Mouse (Mus musculus) forebrain, embryonic 15.5 days (tissue): ENCODE measurements around the gene Omp. TPM values are rescaled to one million over a fixed set of nuclear protein-coding genes. Genes with fewer than 3 reads are reported as not detected.

Experiments used
- ATAC-seq: fragments of 200-750 bp; cut with Nextera tagmentation; replicated peaks from 2 replicates; pipeline ENCODE4 v1.8.0; 2017; ENCODE audit warnings: mild to moderate bottlenecking, moderate TSS enrichment, moderate library complexity
- H3K27ac ChIP-seq: fragments of 300-500 bp; sonication (generic); replicated peaks from 2 replicates; pipeline ENCODE4 v1.5.1; 2015; ENCODE audit warnings: mild to moderate bottlenecking, inconsistent platforms
- H3K27me3 ChIP-seq: fragments of 300-500 bp; sonication (generic); 2 replicates; pipeline ENCODE4 v1.6.1; 2015; ENCODE audit warnings: inconsistent platforms
- H3K36me3 ChIP-seq: fragments of 300-500 bp; sonication (generic); 2 replicates; pipeline ENCODE4 v1.6.1; 2015; ENCODE audit warnings: mild to moderate bottlenecking, inconsistent platforms
- H3K4me1 ChIP-seq: fragments of 300-500 bp; sonication (generic); 2 replicates; pipeline ENCODE4 v1.6.1; 2015; ENCODE audit warnings: inconsistent platforms
- H3K4me2 ChIP-seq: fragments of 300-500 bp; sonication (generic); replicated peaks from 2 replicates; pipeline ENCODE4 v1.6.1; 2015; ENCODE audit warnings: mild to moderate bottlenecking, inconsistent platforms
- H3K4me3 ChIP-seq: fragments of 300-500 bp; sonication (generic); 2 replicates; pipeline ENCODE4 v1.5.1; 2015; ENCODE audit warnings: mild to moderate bottlenecking, inconsistent platforms
- H3K9ac ChIP-seq: fragments of 300-500 bp; sonication (generic); replicated peaks from 2 replicates; pipeline ENCODE4 v1.6.1; 2015; ENCODE audit warnings: mild to moderate bottlenecking, inconsistent platforms
- H3K9me3 ChIP-seq: fragments of 300-500 bp; sonication (generic); 2 replicates; pipeline ENCODE4 v1.6.1; 2016; ENCODE audit warnings: inconsistent platforms
- WGBS: fragments of 180-500 bp; shearing (Covaris S2); methylation state at CpG from one replicate; pipeline ENCODE4 v1.1.7; 2015; ENCODE audit warnings: mixed read lengths; 5-methylcytosine and 5-hydroxymethylcytosine counted together
- polyA plus RNA-seq: library from polyadenylated mRNA; unstranded; fragments of >200 nt; fragmentation: Nextera tagmentation; extraction: Ambion mirVana; gene quantifications from 2 replicates; pipeline ENCODE4 v1.2.1, GENCODE M21; 2015

Omp gene
- polyA plus RNA-seq, 1 experiment from 2014 or later: 0.46 TPM

GRCm38 (mm10) chr7:98177929-98178559 lies 32.7 kb upstream of the Omp start, which contains the start of gene Capn5:
Capn5 (minus strand) TSS chr7:98178274.
- peak within 1 kb of the TSS; percentile 83 for H3K4me2 ChIP-seq
- ATAC-seq: peak; percentile 90
- H3K36me3 ChIP-seq: no peaks in the 10 kb centered on the region
- H3K4me1 ChIP-seq: peaks cover 20% of the 10 kb centered on the region
- WGBS: under 1% methylated on average over 41 of the region's 44 CpGs
- peaks cover 7% of the 10 kb centered on the region; the same call in 1 of the 2 replicates for H3K27me3 ChIP-seq
- peak within 1 kb of the TSS; percentile 80 for H3K4me3 ChIP-seq
- peak within 1 kb of the TSS; percentile 62 for H3K9ac ChIP-seq
- 0 out of 2 replicates have a peak within 1 kb of the TSS, but pooled peaks have one; percentile 8 for H3K27ac ChIP-seq
- H3K9me3 ChIP-seq: no peaks in the 10 kb centered on the region

GRCm38 (mm10) chr7:98177566-98177928 lies 32.2 kb upstream of the Omp start:
- peak overlapping the region; percentile 62 for H3K9ac ChIP-seq
- H3K27me3 ChIP-seq: peaks cover 7% of the 10 kb centered on the region; the same call in 1 of the 2 replicates
- no peaks in the 10 kb centered on the region for H3K9me3 ChIP-seq
- H3K27ac ChIP-seq: no peak overlapping the region
- ATAC-seq: peak; percentile 65
- peak overlapping the region; percentile 80 for H3K4me3 ChIP-seq
- no peaks in the 10 kb centered on the region for H3K36me3 ChIP-seq
- WGBS: 7% methylated on average over 9 of the region's 9 CpGs
- H3K4me1 ChIP-seq: peaks cover 20% of the 10 kb centered on the region
- H3K4me2 ChIP-seq: peak overlapping the region; percentile 83

DNA sequence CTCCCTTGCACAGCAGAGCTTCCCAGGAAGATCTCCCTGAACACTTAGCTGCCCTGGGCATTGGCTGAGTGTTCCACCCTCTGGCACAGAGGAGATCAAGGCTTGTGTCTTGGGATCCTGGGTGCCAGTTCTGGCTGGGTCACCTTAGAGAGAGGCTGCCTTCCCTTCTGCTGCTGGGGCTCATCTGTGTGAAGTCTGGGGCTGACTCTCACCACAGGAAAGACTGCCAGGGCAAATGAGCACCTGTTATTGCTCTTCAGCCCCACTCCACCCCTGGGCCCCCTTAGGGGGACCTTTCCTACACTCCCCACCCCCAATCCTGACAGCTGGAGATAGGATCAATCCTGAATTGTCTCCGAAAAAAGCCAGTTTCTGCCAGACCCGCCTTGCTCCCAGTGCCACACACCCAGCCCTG lies 31.8 kb upstream of the Omp start:
- Histone ChIP-seq H3K9me3 (no peaks in the 10 kb centered on the region), H3K4me2 (peak overlapping the region; percentile 83), H3K27me3 (peaks cover 7% of the 10 kb centered on the region; the same call in 1 of the 2 replicates), H3K4me1 (peaks cover 20% of the 10 kb centered on the region), H3K27ac (no peak overlapping the region), H3K4me3 (peak overlapping the region; percentile 80), H3K36me3 (no peaks in the 10 kb centered on the region), H3K9ac (peak overlapping the region; percentile 62)
- 55% methylated on average over 2 of the region's 2 CpGs for WGBS
- ATAC-seq: peak; percentile 7; the same call in 1 of the 2 replicates

- 81% methylated on average over 8 of the region's 8 CpGs for WGBS
- H3K36me3 ChIP-seq: no peaks in the 10 kb centered on the region
- no peaks in the 10 kb centered on the region for H3K9me3 ChIP-seq
- H3K27me3 ChIP-seq: peaks cover 7% of the 10 kb centered on the region; the same call in 1 of the 2 replicates
- no peak overlapping the region for H3K9ac ChIP-seq
- H3K27ac ChIP-seq: no peak overlapping the region
- no peak for ATAC-seq
- 0 out of 2 replicates have a peak overlapping the region, but pooled peaks have one; percentile 80 for H3K4me3 ChIP-seq
- peaks cover 20% of the 10 kb centered on the region for H3K4me1 ChIP-seq
- peak overlapping the region; percentile 83; the same call in 1 of the 2 replicates for H3K4me2 ChIP-seq
These were observed 31.2 kb upstream of the Omp start for GRCm38 (mm10) chr7:98176322-98177070.

DNA sequence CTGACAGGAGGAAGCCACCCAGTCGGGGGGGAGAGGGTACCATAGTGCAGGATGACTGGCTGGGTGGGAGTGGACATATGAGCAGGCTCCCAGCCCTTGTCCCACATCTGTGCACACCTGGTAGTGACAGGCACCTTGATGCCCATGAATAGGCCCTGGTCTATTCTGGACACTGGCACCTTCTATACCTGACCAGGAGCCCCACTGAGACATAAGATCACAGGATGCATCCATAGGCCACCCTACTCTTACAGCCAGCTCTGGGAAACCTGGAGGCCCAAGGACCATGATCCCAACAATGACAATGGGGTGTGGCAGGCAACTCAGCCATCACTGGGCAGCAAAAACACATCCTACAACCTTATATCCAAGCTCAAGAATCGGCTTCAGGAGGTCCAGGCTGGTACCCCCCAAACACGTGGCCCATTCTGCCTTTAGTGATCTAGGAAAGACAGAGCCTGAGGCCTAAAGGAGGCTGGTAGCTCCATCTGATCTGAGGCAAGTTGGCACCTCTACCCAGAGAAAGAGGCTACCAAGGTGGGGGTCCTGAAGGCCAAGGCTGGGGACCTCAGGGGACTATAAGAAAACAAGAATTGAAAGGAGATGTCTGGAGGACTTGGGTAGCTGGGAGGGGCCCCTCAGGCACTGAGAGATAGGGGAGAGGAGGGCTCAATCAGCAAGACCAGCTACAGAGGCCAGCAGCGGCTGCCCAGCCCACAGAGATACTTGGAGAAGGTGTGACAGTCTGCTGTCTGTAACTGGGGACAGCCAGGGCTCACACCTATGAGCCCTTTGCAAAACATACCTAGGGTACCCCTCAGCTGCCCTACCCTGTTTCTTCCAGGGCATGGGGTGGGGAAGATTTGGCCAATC lies 29.8 kb upstream of the Omp start:
- Histone ChIP-seq H3K4me3 (no peak overlapping the region), H3K4me2 (no peak overlapping the region), H3K27ac (no peak overlapping the region), H3K9me3 (no peaks in the 10 kb centered on the region), H3K9ac (no peak overlapping the region), H3K36me3 (no peaks in the 10 kb centered on the region), H3K27me3 (peaks cover 7% of the 10 kb centered on the region; the same call in 1 of the 2 replicates), H3K4me1 (peaks cover 23% of the 10 kb centered on the region)
- no peak for ATAC-seq
- WGBS: 75% methylated on average over 4 of the region's 4 CpGs

DNA sequence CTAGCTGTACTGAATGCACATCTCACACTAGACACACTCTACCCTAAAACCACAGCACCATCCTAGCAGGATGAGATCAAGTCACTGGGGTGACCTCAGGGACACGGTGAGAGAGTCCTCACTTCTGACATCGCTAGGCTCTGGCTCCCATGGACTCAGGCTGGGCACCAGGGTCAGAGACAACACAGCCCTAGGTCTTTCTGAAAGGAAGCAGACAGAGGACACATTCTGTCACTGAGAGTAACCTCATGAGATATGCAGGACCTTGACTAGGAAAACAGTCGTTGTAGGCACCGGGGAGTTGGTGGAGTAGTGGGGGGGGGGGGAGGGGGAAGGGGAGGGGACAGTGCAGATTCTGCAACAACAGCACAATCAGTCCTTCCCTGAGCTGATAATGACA lies 28.1 kb upstream of the Omp start:
- H3K27ac ChIP-seq: no peak overlapping the region
- no peak overlapping the region for H3K4me2 ChIP-seq
- H3K27me3 ChIP-seq: no peaks in the 10 kb centered on the region
- WGBS: 72% methylated on average over 4 of the region's 4 CpGs
- no peaks in the 10 kb centered on the region for H3K9me3 ChIP-seq
- no peak for ATAC-seq
- H3K4me3 ChIP-seq: no peak overlapping the region
- H3K9ac ChIP-seq: no peak overlapping the region
- no peaks in the 10 kb centered on the region for H3K36me3 ChIP-seq
- peaks cover 21% of the 10 kb centered on the region for H3K4me1 ChIP-seq

DNA sequence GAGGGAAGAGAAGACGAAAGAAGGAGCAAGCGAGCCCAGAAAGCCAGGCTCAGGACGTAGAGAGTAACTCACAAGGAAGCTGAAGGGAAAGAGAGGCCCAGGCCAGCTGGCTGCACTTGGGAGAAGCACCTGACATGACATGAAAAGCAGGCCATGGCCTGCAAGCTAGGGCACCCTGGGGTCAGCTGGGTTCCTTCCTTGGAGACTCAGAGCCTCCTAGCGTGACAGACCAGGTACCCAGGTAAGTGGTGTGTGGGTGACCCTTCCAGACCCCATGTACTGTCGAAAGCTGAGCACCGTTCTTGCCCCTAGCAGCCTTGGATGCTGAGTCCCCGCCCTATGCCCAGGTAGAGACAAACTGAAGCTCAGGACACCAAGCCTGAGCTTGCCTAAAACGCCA lies 27.4 kb upstream of the Omp start:
- Histone ChIP-seq H3K4me1 (peaks cover 14% of the 10 kb centered on the region), H3K27me3 (no peaks in the 10 kb centered on the region), H3K9ac (no peak overlapping the region), H3K4me3 (no peak overlapping the region), H3K36me3 (no peaks in the 10 kb centered on the region), H3K27ac (no peak overlapping the region), H3K9me3 (no peaks in the 10 kb centered on the region), H3K4me2 (no peak overlapping the region)
- ATAC-seq: no peak
- WGBS: 79% methylated on average over 8 of the region's 8 CpGs

DNA sequence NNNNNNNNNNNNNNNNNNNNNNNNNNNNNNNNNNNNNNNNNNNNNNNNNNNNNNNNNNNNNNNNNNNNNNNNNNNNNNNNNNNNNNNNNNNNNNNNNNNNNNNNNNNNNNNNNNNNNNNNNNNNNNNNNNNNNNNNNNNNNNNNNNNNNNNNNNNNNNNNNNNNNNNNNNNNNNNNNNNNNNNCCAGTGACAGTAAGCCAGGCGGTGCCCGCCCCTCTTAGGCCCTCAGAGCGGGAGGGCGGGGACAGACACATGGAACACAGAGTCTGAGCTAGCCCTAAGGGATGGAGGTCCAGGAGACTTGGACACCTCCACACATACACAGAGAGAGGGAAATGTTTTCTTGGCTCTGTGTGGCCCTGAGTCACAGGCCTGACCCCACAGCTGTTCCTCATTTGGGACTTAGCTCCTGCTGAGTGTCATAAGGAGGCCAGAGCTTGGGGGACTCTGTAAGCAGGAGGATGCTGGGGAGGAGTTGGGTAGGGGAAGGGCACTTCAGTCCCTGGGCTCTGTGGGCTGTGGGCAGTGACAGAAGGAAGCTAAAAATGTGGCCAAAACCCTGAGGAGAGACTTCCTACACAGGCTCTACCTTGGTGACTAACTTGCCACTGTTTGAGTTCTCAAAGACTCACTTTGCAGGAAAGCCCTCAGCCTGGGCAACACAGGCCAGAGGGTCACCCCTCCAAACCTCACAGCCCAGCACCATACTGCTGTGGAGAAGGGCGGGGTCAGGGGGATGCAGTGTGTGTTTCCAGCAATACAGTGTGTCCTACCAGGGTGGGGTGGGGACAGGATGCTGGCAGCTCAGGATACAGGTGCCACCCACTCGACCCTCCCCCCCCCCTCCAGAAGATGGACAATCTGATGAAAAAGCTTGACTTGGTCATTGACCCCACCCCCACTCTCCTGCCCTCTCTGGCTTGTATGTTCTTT lies 26.1 kb upstream of the Omp start:
- Histone ChIP-seq H3K4me2 (no peak overlapping the region), H3K9me3 (no peaks in the 10 kb centered on the region), H3K4me3 (no peak overlapping the region), H3K36me3 (no peaks in the 10 kb centered on the region), H3K27me3 (no peaks in the 10 kb centered on the region), H3K27ac (no peak overlapping the region), H3K9ac (no peak overlapping the region), H3K4me1 (peaks cover 4% of the 10 kb centered on the region; the same call in 1 of the 2 replicates)
- ATAC-seq: 0 out of 2 replicates have a peak, but pooled peaks have one; percentile 41
- WGBS: 71% methylated on average over 6 of the region's 6 CpGs

DNA sequence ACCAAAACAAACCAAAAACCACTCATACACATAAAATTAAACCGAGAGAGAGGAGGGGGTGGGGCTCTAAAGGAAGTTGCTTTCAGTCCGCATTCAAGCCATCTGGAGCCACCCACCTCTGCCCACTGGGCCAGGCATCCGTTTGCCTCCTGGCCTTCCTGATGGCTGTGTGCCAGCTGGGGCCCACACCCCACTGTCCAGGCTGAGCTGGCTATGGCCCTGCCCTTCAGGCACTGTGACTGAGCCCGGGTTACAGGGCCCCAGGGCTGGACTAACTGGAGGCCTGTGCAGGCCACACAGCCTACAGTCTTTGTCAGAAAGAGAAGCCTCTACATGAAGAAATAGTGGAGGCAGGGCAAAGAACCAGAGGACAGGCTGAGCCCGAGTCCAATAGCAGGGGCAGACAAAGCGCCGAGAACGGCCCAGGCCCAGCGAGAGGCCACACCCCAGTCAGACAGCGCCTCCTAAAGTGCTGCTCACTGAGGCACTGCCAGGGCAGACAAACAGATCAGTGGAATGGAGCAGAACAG lies 19.8 kb upstream of the Omp start:
- WGBS: 53% methylated on average over 10 of the region's 10 CpGs
- H3K4me2 ChIP-seq: no peak overlapping the region
- no peaks in the 10 kb centered on the region for H3K27me3 ChIP-seq
- ATAC-seq: 0 out of 2 replicates have a peak, but pooled peaks have one; percentile 27
- H3K9me3 ChIP-seq: no peaks in the 10 kb centered on the region
- no peak overlapping the region for H3K4me3 ChIP-seq
- H3K9ac ChIP-seq: no peak overlapping the region
- no peak overlapping the region for H3K27ac ChIP-seq
- H3K36me3 ChIP-seq: no peaks in the 10 kb centered on the region
- peaks cover 5% of the 10 kb centered on the region for H3K4me1 ChIP-seq

GRCm38 (mm10) chr7:98164382-98164998 lies 19.2 kb upstream of the Omp start:
- WGBS: 72% methylated on average over 9 of the region's 9 CpGs
- H3K27me3 ChIP-seq: no peaks in the 10 kb centered on the region
- no peak for ATAC-seq

More at GRCm38 (mm10) chr7:98164382-98164998, 19.2 kb upstream of the Omp start:
- Histone ChIP-seq H3K4me2 (no peak overlapping the region), H3K9me3 (no peaks in the 10 kb centered on the region), H3K4me3 (no peak overlapping the region), H3K27ac (no peak overlapping the region), H3K9ac (no peak overlapping the region), H3K4me1 (peaks cover 7% of the 10 kb centered on the region), H3K36me3 (no peaks in the 10 kb centered on the region)
